Mouse (Mus musculus) 3134 (cell line): ENCODE data around the gene Rragb.
"Not testable (repeated sequence)": the region's sequence is repeated elsewhere in the genome, so short reads cannot be mapped to it uniquely, and the experiment has no call there.

Experiments
- DNase-seq: peaks from one replicate; pipeline ENCODE4 v3.0.0-alpha.2; 2011; ENCODE audit warnings: low spot score; ENCODE audit not compliant: insufficient read length; ENCODE audit errors: extremely low read depth

Gene Rragb

DNA sequence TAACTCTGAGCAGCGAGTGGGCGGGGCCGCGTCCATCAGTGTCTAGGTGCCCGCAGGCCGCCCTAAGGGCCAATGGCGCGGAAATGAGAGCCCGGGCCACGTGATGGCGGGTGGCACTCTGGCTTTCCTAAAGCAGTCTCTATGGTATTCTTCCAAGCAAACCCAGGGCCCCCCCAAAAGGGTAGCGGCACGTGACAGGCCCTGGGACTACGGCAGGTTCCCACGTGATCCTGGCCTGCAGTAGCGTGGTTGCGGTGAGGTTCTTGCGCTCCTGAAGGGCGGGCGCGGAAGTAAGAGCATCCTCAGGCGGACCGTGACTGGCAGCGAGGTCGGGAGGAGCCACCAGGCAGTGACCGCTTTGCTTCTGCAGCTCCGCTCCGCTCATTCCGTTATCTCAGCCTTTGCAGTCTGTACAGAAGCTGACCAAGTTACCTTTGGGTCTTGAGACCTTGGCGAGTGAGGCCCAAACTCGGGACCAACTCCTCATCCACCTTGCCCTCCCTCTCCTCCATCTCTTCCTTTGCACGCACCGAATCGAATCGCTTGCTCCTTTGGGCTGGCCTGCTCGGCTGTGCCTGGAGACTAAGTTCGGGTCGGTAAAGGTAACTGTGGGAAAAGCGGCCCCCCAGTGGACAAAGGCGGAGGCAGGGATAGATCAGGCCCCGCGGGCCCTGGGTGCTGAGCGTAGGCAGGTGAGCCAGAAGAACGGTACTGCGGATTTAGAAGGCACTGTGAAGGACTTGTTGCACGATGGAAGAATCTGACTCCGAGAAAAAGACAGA lies at the start of gene Rragb:
Gene Rragb (plus strand): TSS at position 248 of the 782 bp plus-strand sequence.
- no peak for DNase-seq

DNA sequence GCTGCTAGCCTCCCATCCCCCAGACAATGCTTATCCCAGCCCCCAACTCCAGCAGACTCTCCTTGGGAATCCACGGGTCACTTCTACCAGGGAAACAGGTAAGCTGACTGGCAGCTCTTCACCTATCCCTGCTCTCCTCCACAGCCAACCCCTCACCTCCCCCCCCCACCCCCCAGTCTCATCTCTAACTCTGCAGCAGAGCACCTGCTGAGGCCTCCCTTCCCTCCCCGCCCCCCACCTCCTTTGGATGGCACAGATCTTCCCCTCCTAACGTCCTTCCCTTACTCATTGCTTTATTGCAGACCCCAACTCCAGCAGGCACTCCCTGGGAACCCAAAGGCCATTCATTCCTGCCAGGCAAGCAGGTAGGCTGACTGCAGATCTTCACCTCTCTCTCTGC lies 21.3 kb upstream of the Rragb start, which contains the start of gene Foxr2:
Gene Foxr2 (plus strand): TSS at position 301 of the 400 bp plus-strand sequence.
- DNase-seq: no peak

DNA sequence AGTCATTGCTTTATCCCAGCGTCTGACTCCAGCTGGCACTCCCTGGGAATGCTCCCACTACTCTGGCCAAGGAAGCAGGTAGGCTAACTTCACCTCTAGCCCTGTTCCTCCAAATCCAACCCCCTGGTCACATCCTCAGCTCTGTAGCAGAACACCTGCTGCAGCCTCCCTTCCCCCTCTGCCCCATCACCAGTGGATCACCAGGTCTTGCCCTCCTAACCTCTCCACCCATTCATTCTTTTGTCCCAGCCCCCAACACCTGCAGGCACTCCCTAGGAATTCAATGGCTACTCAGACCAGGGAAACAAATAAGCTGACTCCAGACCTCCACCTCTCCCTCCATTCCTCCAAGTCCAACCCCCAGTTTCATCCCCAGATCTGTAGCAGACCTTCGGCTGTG lies 20.8 kb upstream of the Rragb start:
- no peak for DNase-seq

DNA sequence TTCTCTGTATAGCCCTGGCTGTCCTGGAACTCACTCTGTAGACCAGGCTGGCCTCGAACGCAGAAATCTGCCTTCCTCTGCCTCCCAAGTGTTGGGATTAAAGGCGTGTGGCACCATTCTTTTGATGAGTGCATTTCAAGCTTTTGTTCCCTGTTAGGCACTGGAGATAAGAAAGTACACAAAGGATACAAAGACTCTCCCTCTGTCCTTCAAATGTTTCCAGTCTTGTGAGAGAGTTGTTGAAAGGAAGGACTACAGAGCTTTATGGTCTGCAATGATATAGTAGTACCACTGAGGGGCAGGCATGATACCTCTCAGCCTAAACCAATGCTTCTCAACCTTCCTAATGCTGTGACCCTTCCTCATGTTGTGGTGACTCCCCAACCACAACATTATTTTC lies 2.9 kb downstream of the Rragb start:
- DNase-seq: no peak

DNA sequence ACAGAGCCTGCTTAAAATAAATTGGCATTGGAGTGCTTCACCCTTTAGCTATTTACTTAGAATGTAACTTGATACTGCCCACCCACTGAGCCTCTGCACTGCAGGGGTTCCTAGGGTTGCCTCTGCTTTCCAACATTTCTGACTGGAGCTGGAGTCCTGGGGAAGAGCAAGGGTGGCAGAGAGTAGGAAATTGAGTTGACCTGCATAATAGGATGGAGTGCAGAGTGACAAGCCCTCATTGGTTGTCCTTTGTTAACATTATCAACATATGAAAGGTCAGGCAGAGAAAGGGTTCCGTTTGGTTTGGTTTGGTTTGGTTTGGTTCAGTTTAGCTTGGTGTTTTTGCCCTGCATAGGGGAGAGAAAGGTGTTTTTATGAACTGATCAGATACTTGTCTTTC lies 12.0 kb downstream of the Rragb start:
- DNase-seq: no peak

DNA sequence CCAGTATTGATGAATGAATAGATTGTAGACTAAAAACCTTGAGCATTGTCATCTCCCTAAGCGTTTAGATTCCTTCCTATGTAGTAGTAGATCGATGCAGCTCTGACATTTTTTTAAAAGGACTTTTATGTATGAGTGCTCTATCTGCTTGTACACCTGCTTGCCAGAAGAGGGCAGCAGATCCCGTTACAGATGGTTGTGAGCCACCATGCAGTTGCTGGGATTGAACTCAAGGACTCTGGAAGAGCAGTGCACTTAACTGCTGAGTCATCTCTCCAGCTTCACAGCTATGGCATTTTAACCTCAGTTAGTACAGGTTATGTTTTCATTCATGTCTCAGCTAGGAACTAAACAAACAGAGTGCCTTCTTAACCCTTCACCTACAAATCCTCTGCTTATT lies 15.5 kb downstream of the Rragb start:
- peak; percentile 3 for DNase-seq

DNA sequence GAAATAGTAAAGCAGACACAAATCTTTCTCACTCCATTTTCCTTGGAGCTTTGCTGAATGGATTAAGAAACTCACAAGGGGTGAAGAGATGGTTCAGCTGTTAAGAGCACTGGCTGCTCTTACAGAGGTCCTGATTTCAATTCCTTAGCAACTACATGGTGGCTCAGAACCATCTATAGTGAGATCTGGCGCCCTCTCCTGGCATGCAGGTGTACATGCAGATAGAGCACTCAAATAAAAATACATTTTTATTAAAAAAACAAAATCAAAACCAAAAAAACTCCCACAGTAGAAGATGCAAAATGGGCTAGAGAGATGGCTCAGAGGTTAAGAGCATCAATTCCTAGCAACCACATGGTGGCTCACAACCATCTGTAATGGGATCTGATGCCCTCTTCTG lies 35.0 kb downstream of the Rragb start:
- DNase-seq: no peak

DNA sequence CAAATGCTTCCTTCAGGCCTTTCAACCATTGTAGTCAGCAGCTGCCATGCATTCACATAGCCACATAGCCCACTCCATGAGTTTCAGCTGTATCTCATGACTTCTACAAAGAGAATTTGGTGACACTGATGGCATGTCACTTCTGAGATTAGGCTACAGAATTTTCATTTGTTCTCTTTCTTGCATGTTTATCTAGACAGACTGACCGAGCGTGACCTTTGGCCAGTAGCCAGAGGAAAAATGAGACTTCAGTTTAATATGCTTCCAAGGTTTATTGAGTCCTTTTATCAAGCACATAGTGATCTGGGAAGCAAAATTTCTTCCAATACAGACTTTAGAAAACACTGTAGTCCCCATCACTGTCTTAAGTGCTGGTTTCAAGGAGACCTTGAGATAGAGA lies 42.4 kb downstream of the Rragb start:
- DNase-seq: no peak

DNA sequence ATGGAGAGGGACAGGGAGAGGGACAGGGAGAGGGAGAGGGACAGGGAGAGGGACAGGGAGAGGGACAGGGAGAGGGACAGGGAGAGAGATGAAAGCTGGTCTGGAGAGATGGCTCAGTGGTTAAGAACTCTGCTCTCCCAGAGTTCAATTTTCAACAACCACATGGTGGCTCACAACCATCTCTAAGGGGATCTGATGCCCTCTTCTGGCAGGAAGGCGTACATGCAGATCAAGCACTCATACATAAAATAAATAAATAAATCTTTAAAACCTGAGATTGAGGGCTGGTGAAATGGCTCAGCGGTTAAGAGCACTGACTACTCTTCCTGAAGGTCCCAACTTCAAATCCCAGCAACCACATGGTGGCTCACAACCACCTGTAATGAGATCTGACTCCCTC lies 59.4 kb downstream of the Rragb start:
- not testable (repeated sequence) for DNase-seq

DNA sequence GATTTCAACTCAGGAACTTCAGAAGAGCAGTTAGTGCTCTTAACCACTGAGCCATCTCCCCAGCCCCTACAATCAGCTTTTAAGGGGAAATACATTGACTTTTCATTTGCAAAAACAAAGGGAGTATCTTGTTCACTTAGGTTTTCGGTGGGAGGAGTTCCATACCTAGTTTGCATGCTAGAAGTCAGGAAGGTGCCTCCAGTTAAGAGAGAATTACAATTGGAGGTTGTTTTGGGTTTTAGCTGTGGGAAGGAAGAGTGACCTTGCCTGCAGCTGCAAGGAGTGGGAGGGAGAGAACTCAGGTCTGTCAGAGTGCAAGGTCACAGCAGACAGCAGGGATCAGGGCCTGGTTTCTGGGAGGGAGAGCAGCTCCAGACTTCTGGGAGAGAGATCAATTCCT lies 71.3 kb downstream of the Rragb start:
- no peak for DNase-seq
